Mouse (Mus musculus) C2C12 (cell line): ENCODE data around the gene Slc26a1. TPM values are rescaled to one million over a fixed set of nuclear protein-coding genes. Genes with fewer than 3 reads are reported as not detected.

Experiments
- H3K27me3 ChIP-seq: one replicate; pipeline ENCODE4 v1.6.1; 2011; ENCODE audit not compliant: control insufficient read depth, insufficient read depth, insufficient read length
- H3K36me3 ChIP-seq: one replicate; pipeline ENCODE4 v1.6.1; 2011; ENCODE audit not compliant: control insufficient read depth, insufficient read depth
- H3K4me3 ChIP-seq: one replicate; pipeline ENCODE4 v1.5.1; 2011; ENCODE audit warnings: mild to moderate bottlenecking, control low read depth; ENCODE audit not compliant: poor library complexity, insufficient read depth, severe bottlenecking
- H3K79me2 ChIP-seq: one replicate; pipeline ENCODE4 v1.6.1; 2011; ENCODE audit not compliant: control insufficient read depth, insufficient read depth
- H3K79me3 ChIP-seq: one replicate; pipeline ENCODE4 v1.6.1; 2011; ENCODE audit warnings: low read depth, control low read depth
- H3ac ChIP-seq: one replicate; pipeline ENCODE3; 2011; ENCODE audit warnings: low read depth; ENCODE audit not compliant: control insufficient read depth, insufficient read length
- CEBPB ChIP-seq: IDR thresholded peaks from one replicate; pipeline ENCODE4 v1.6.1; 2011; ENCODE audit warnings: low read depth, mild to moderate bottlenecking, control low read depth, moderate library complexity
- CTCF ChIP-seq: IDR thresholded peaks from one replicate; pipeline ENCODE4 v1.5.1; 2011; ENCODE audit not compliant: control insufficient read depth, insufficient read depth, insufficient read length
- FOSL1 ChIP-seq: IDR thresholded peaks from one replicate; pipeline ENCODE4 v1.8.0; 2011; ENCODE audit warnings: mild to moderate bottlenecking, low read length; ENCODE audit not compliant: poor library complexity, insufficient read depth, severe bottlenecking
- MAX ChIP-seq: IDR thresholded peaks from one replicate; pipeline ENCODE4 v1.6.1; 2011; ENCODE audit warnings: mild to moderate bottlenecking, control low read depth
- MYOD1 ChIP-seq: IDR thresholded peaks from one replicate; pipeline ENCODE4 v1.6.1; 2011; ENCODE audit warnings: low read depth; ENCODE audit not compliant: control insufficient read depth, insufficient read length
- MYOG ChIP-seq: IDR thresholded peaks from one replicate; pipeline ENCODE4 v1.6.1; 2011; ENCODE audit not compliant: control insufficient read depth, insufficient read length; ENCODE audit errors: extremely low read depth
- USF1 ChIP-seq: IDR thresholded peaks from one replicate; pipeline ENCODE4 v1.6.1; 2011; ENCODE audit warnings: low read depth, mild to moderate bottlenecking, control low read depth, moderate library complexity
- polyA plus RNA-seq: library from polyadenylated mRNA; unstranded; fragments of >200 nt; fragmentation: generic; extraction: Trizol; gene quantifications from one replicate; pipeline ENCODE4 v1.2.1, GENCODE M21; 2012; ENCODE audit warnings: missing spikeins

Slc26a1 gene
- polyA plus RNA-seq, 1 experiment = 0.11 TPM

GRCm38 (mm10) chr5:108695861-108696260 lies 20.5 kb upstream of the Slc26a1 start:
- Histone ChIP-seq H3K36me3 (no peaks in the 10 kb centered on the region), H3K79me3 (no peaks in the 10 kb centered on the region), H3K4me3 (no peak overlapping the region), H3ac (no peak overlapping the region), H3K79me2 (no peaks in the 10 kb centered on the region), H3K27me3 (no peaks in the 10 kb centered on the region)
- TF ChIP-seq CEBPB (no peak), MYOD1 (no peak), MAX (no peak), MYOG (no peak), CTCF (no peak), USF1 (no peak), FOSL1 (no peak)

GRCm38 (mm10) chr5:108694352-108695261 lies 19.2 kb upstream of the Slc26a1 start:
- Histone ChIP-seq H3K79me2 (no peaks in the 10 kb centered on the region), H3K4me3 (peak overlapping the region; percentile 45), H3K79me3 (no peaks in the 10 kb centered on the region), H3K27me3 (no peaks in the 10 kb centered on the region), H3ac (peak overlapping the region; percentile 89), H3K36me3 (no peaks in the 10 kb centered on the region)
- TF ChIP-seq CEBPB (no peak), USF1 (no peak), FOSL1 (no peak), MYOD1 (no peak), MAX (no peak), CTCF (no peak), MYOG (no peak)

GRCm38 (mm10) chr5:108693872-108694288 lies 18.5 kb upstream of the Slc26a1 start:
- H3K79me3 ChIP-seq = no peaks in the 10 kb centered on the region
- peak; percentile 44 for TF ChIP-seq USF1
- peak; percentile 67 for TF ChIP-seq MAX
- no peak for TF ChIP-seq CTCF
- no peak for TF ChIP-seq MYOD1
- no peak for TF ChIP-seq MYOG
- no peak for TF ChIP-seq FOSL1
- no peak for TF ChIP-seq CEBPB
- H3K4me3 ChIP-seq = peak overlapping the region; percentile 45
- H3K27me3 ChIP-seq = no peaks in the 10 kb centered on the region
- no peaks in the 10 kb centered on the region for H3K79me2 ChIP-seq
- H3K36me3 ChIP-seq = no peaks in the 10 kb centered on the region
- H3ac ChIP-seq = peak overlapping the region; percentile 89

- no peak within 1 kb of the TSS for H3K4me3 ChIP-seq
- H3K79me3 ChIP-seq = no peaks in the 10 kb centered on the region
- TF ChIP-seq CEBPB (no peak), CTCF (peak; percentile 49)
- no peaks in the 10 kb centered on the region for H3K36me3 ChIP-seq
- no peaks in the 10 kb centered on the region for H3K27me3 ChIP-seq
- H3ac ChIP-seq = peak within 1 kb of the TSS; percentile 12
- H3K79me2 ChIP-seq = no peaks in the 10 kb centered on the region
These were observed 16.9 kb upstream of the Slc26a1 start, which contains the start of gene Fgfrl1 for GRCm38 (mm10) chr5:108692271-108692670. Fgfrl1 (plus strand) TSS chr5:108692382.

GRCm38 (mm10) chr5:108691152-108691551 lies 15.8 kb upstream of the Slc26a1 start:
- H3K4me3 ChIP-seq = no peak overlapping the region
- TF ChIP-seq MAX = no peak
- no peak for TF ChIP-seq CEBPB
- no peak for TF ChIP-seq FOSL1
- TF ChIP-seq CTCF = no peak
- no peak for TF ChIP-seq USF1
- TF ChIP-seq MYOD1 = no peak
- TF ChIP-seq MYOG = no peak
- H3ac ChIP-seq = no peak overlapping the region

More at GRCm38 (mm10) chr5:108691152-108691551, 15.8 kb upstream of the Slc26a1 start:
- Histone ChIP-seq H3K79me3 (no peaks in the 10 kb centered on the region), H3K36me3 (no peaks in the 10 kb centered on the region), H3K79me2 (no peaks in the 10 kb centered on the region), H3K27me3 (no peaks in the 10 kb centered on the region)
